Mouse (Mus musculus) kidney, embryonic 15.5 days (tissue): Measurements from ENCODE around the gene Inpp5b. TPM values are rescaled to one million over a fixed set of nuclear protein-coding genes. Genes with fewer than 3 reads are reported as not detected.

Experiments
- ATAC-seq: fragments of 200-750 bp; cut with Nextera tagmentation; replicated peaks from 2 replicates; pipeline ENCODE4 v1.8.0; 2017; ENCODE audit warnings: moderate TSS enrichment; ENCODE audit not compliant: low FRiP score
- H3K27ac ChIP-seq: fragments of 300-500 bp; sonication (generic); 2 replicates; pipeline ENCODE4 v1.5.1; 2015; ENCODE audit warnings: mild to moderate bottlenecking, inconsistent platforms
- H3K27me3 ChIP-seq: fragments of 300-500 bp; sonication (generic); 2 replicates; pipeline ENCODE4 v1.6.1; 2015; ENCODE audit warnings: inconsistent platforms
- H3K36me3 ChIP-seq: fragments of 300-500 bp; sonication (generic); 2 replicates; pipeline ENCODE4 v1.6.1; 2015; ENCODE audit warnings: inconsistent platforms
- H3K4me1 ChIP-seq: fragments of 300-500 bp; sonication (generic); 2 replicates; pipeline ENCODE4 v1.6.1; 2015; ENCODE audit warnings: inconsistent platforms
- H3K4me2 ChIP-seq: fragments of 300-500 bp; sonication (generic); 2 replicates; pipeline ENCODE4 v1.6.1; 2015; ENCODE audit warnings: moderate library complexity, mild to moderate bottlenecking, inconsistent platforms
- H3K4me3 ChIP-seq: fragments of 300-500 bp; sonication (generic); replicated peaks from 2 replicates; pipeline ENCODE4 v1.5.1; 2015; ENCODE audit warnings: mild to moderate bottlenecking, inconsistent platforms
- H3K9ac ChIP-seq: fragments of 300-500 bp; sonication (generic); 2 replicates; pipeline ENCODE4 v1.6.1; 2015; ENCODE audit warnings: mild to moderate bottlenecking, inconsistent platforms
- H3K9me3 ChIP-seq: fragments of 300-500 bp; sonication (generic); replicated peaks from 2 replicates; pipeline ENCODE4 v1.6.1; 2016; ENCODE audit warnings: inconsistent platforms
- WGBS: fragments of 180-500 bp; shearing (Covaris S2); methylation state at CpG from one replicate; pipeline ENCODE4 v1.1.7; 2015; ENCODE audit warnings: mixed read lengths; 5-methylcytosine and 5-hydroxymethylcytosine counted together
- polyA plus RNA-seq: library from polyadenylated mRNA; unstranded; fragments of >200 nt; fragmentation: Nextera tagmentation; extraction: Ambion mirVana; gene quantifications from 2 replicates; pipeline ENCODE4 v1.2.1, GENCODE M21; 2015

Gene Inpp5b
- polyA plus RNA-seq, 1 experiment from 2014 or later: 33.7 TPM

- Histone ChIP-seq H3K9ac (no peak overlapping the region), H3K9me3 (no peaks in the 10 kb centered on the region)
These were observed 32.3 kb downstream of the Inpp5b start for GRCm38 (mm10) chr4:124773995-124774394.

GRCm38 (mm10) chr4:124774429-124774828, 32.8 kb downstream of the Inpp5b start:
- Histone ChIP-seq H3K9me3 (no peaks in the 10 kb centered on the region), H3K4me1 (no peaks in the 10 kb centered on the region), H3K4me2 (no peak overlapping the region), H3K9ac (no peak overlapping the region), H3K27me3 (no peaks in the 10 kb centered on the region), H3K36me3 (peaks cover 12% of the 10 kb centered on the region), H3K4me3 (no peak overlapping the region), H3K27ac (no peak overlapping the region)
- no peak; the same call in 1 of the 2 replicates for ATAC-seq
- 65% methylated on average over 2 of the region's 2 CpGs for WGBS

More at GRCm38 (mm10) chr4:124773995-124774394, 32.3 kb downstream of the Inpp5b start:
- Histone ChIP-seq H3K4me3 (no peak overlapping the region), H3K27ac (no peak overlapping the region), H3K4me1 (no peaks in the 10 kb centered on the region), H3K36me3 (peaks cover 8% of the 10 kb centered on the region), H3K27me3 (no peaks in the 10 kb centered on the region), H3K4me2 (no peak overlapping the region)
- no peak for ATAC-seq
- WGBS: 94% methylated on average over 6 of the region's 6 CpGs

GRCm38 (mm10) chr4:124781361-124781760, 39.7 kb downstream of the Inpp5b start:
- Histone ChIP-seq H3K27me3 (no peaks in the 10 kb centered on the region), H3K4me1 (peaks cover 19% of the 10 kb centered on the region), H3K9me3 (no peaks in the 10 kb centered on the region), H3K4me3 (no peak overlapping the region), H3K36me3 (peaks cover 75% of the 10 kb centered on the region), H3K27ac (no peak overlapping the region), H3K9ac (no peak overlapping the region), H3K4me2 (no peak overlapping the region)
- ATAC-seq: no peak
- WGBS: 94% methylated on average over 7 of the region's 7 CpGs

- H3K36me3 ChIP-seq: peaks cover 84% of the 10 kb centered on the region
- H3K9ac ChIP-seq: no peak overlapping the region
These were observed 40.7 kb downstream of the Inpp5b start for GRCm38 (mm10) chr4:124782395-124782794.

GRCm38 (mm10) chr4:124783937-124784336, 42.3 kb downstream of the Inpp5b start:
- peaks cover 19% of the 10 kb centered on the region for H3K4me1 ChIP-seq
- no peaks in the 10 kb centered on the region for H3K9me3 ChIP-seq
- H3K27ac ChIP-seq: no peak overlapping the region
- 50% methylated on average over 8 of the region's 8 CpGs for WGBS
- ATAC-seq: peak; percentile 70; the same call in 1 of the 2 replicates
- no peak overlapping the region for H3K4me3 ChIP-seq
- H3K9ac ChIP-seq: no peak overlapping the region
- H3K4me2 ChIP-seq: no peak overlapping the region
- H3K36me3 ChIP-seq: peaks cover 90% of the 10 kb centered on the region
- H3K27me3 ChIP-seq: no peaks in the 10 kb centered on the region

More at GRCm38 (mm10) chr4:124782395-124782794, 40.7 kb downstream of the Inpp5b start:
- H3K4me1 ChIP-seq: peaks cover 19% of the 10 kb centered on the region
- H3K4me2 ChIP-seq: no peak overlapping the region
- no peaks in the 10 kb centered on the region for H3K9me3 ChIP-seq
- no peak overlapping the region for H3K4me3 ChIP-seq
- no peak overlapping the region for H3K27ac ChIP-seq
- WGBS: 92% methylated on average over 8 of the region's 8 CpGs
- ATAC-seq: no peak
- H3K27me3 ChIP-seq: no peaks in the 10 kb centered on the region

GRCm38 (mm10) chr4:124790013-124790412, 48.4 kb downstream of the Inpp5b start:
- H3K9me3 ChIP-seq: no peaks in the 10 kb centered on the region
- peaks cover 96% of the 10 kb centered on the region for H3K36me3 ChIP-seq
- no peak overlapping the region for H3K4me3 ChIP-seq
- peaks cover 4% of the 10 kb centered on the region; the same call in 1 of the 2 replicates for H3K4me1 ChIP-seq
- no peak overlapping the region for H3K9ac ChIP-seq
- no peak overlapping the region for H3K27ac ChIP-seq
- 70% methylated on average over 4 of the region's 4 CpGs for WGBS
- no peaks in the 10 kb centered on the region for H3K27me3 ChIP-seq
- no peak for ATAC-seq
- no peak overlapping the region for H3K4me2 ChIP-seq

GRCm38 (mm10) chr4:124792114-124792513, 50.5 kb downstream of the Inpp5b start:
- no peak overlapping the region for H3K4me2 ChIP-seq
- H3K9me3 ChIP-seq: no peaks in the 10 kb centered on the region
- peaks cover 90% of the 10 kb centered on the region for H3K36me3 ChIP-seq
- ATAC-seq: no peak
- no peak overlapping the region for H3K4me3 ChIP-seq
- H3K4me1 ChIP-seq: no peaks in the 10 kb centered on the region
- H3K27me3 ChIP-seq: no peaks in the 10 kb centered on the region
- 94% methylated on average over 8 of the region's 8 CpGs for WGBS
- H3K27ac ChIP-seq: no peak overlapping the region
- no peak overlapping the region for H3K9ac ChIP-seq

- Histone ChIP-seq H3K4me2 (no peak overlapping the region), H3K27ac (no peak overlapping the region), H3K36me3 (peaks cover 92% of the 10 kb centered on the region), H3K4me3 (no peak overlapping the region), H3K4me1 (no peaks in the 10 kb centered on the region), H3K9me3 (no peaks in the 10 kb centered on the region), H3K27me3 (no peaks in the 10 kb centered on the region), H3K9ac (no peak overlapping the region)
- 91% methylated on average over 8 of the region's 8 CpGs for WGBS
- ATAC-seq: no peak
These were observed 54.5 kb downstream of the Inpp5b start for GRCm38 (mm10) chr4:124796141-124796540.

GRCm38 (mm10) chr4:124796913-124797312, 55.3 kb downstream of the Inpp5b start:
- H3K9ac ChIP-seq: no peak overlapping the region
- H3K4me3 ChIP-seq: no peak overlapping the region
- no peaks in the 10 kb centered on the region for H3K9me3 ChIP-seq
- no peak for ATAC-seq
- peaks cover 84% of the 10 kb centered on the region for H3K36me3 ChIP-seq
- H3K4me1 ChIP-seq: peaks cover 3% of the 10 kb centered on the region; the same call in 1 of the 2 replicates
- H3K4me2 ChIP-seq: no peak overlapping the region
- 91% methylated on average over 2 of the region's 2 CpGs for WGBS
- no peaks in the 10 kb centered on the region for H3K27me3 ChIP-seq
- H3K27ac ChIP-seq: no peak overlapping the region

- H3K27me3 ChIP-seq: no peaks in the 10 kb centered on the region
- H3K9ac ChIP-seq: peak within 1 kb of the TSS; percentile 96
- peaks cover 66% of the 10 kb centered on the region for H3K36me3 ChIP-seq
- no peaks in the 10 kb centered on the region for H3K9me3 ChIP-seq
- peaks cover 12% of the 10 kb centered on the region for H3K4me1 ChIP-seq
- peak within 1 kb of the TSS; percentile 99 for H3K27ac ChIP-seq
- 3% methylated on average over 21 of the region's 21 CpGs for WGBS
- peak; percentile 83 for ATAC-seq
- peak within 1 kb of the TSS; percentile 92 for H3K4me2 ChIP-seq
- peak within 1 kb of the TSS; percentile 98 for H3K4me3 ChIP-seq
These were observed 60.1 kb downstream of the Inpp5b start, which contains the start of gene Mtf1 for GRCm38 (mm10) chr4:124801552-124802308. TSS of gene Mtf1 (plus strand) at chr4:124802104.

- peaks cover 69% of the 10 kb centered on the region for H3K36me3 ChIP-seq
- H3K9me3 ChIP-seq: no peaks in the 10 kb centered on the region
- H3K4me2 ChIP-seq: peak overlapping the region; percentile 92
- H3K27ac ChIP-seq: peak overlapping the region; percentile 99
- WGBS: 2% methylated on average over 53 of the region's 53 CpGs
- H3K27me3 ChIP-seq: no peaks in the 10 kb centered on the region
- peaks cover 12% of the 10 kb centered on the region for H3K4me1 ChIP-seq
- ATAC-seq: peak; percentile 99
- H3K9ac ChIP-seq: peak overlapping the region; percentile 96
- peak overlapping the region; percentile 98 for H3K4me3 ChIP-seq
These were observed 60.9 kb downstream of the Inpp5b start for GRCm38 (mm10) chr4:124802309-124803260.

- Histone ChIP-seq H3K4me1 (peaks cover 14% of the 10 kb centered on the region), H3K27ac (no peak overlapping the region), H3K9me3 (no peaks in the 10 kb centered on the region), H3K4me2 (peak overlapping the region; percentile 92), H3K27me3 (no peaks in the 10 kb centered on the region), H3K9ac (peak overlapping the region; percentile 96; the same call in 1 of the 2 replicates), H3K36me3 (peaks cover 63% of the 10 kb centered on the region), H3K4me3 (peak overlapping the region; percentile 98)
- 70% methylated on average over 6 of the region's 6 CpGs for WGBS
- ATAC-seq: no peak
These were observed 61.8 kb downstream of the Inpp5b start for GRCm38 (mm10) chr4:124803406-124803805.
